In the genomic region with DNA sequence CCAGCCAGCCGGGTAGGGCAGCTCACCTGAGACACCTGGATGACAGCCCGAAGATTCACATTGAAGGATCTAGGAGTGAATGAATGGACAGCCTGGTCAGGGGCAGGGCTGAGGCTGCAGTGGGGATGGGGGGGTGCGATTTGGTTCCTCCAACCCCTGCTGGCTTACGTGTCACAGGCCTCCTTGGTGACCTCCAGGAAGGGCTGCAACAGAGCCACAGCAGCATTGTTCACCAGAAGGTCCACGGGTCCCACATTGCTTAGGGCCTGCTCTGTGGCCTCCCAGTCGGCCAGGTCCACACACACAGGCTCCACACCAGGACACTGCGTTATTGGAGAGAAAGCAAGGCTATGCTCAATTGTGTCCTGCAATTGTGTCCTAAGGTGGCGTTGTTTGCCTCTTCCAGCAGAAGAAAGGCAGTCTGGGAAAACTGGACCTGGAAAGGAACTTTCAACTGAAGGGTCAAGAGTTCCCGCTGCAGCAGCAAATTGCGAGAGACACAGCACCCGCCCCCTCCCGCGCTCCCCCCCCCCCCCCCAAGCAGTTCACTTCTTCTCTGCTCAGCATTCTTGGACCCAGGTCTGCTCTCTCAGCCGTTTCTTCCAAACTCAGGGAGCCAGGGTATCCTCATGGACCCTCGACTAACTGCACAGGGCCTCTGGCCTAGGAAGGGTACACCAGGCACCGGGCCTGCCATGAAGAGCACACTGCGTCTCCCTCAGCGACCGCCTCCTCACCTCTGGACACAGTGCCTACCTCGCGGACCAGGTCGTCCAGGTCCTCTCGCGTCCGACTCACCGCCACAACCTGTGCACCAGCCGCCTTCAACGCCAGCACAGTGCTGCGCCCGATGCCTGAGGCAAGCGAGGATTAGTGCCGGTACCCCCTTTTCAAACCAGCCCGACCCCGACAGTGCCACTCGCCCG, we compare ENCODE assay signal across 8 mouse cellular contexts. TPM values are rescaled to one million over a fixed set of nuclear protein-coding genes. Genes with fewer than 3 reads are reported as not detected.
DNase-seq lines count a peak whose midpoint lies in the region; ATAC-seq and TF ChIP-seq lines count a peak whose summit lies in the region.

No protein-coding gene starts in this region.

- peak overlapping the region; percentile 89 for H3K4me3 ChIP-seq in lung, adult 2 months (replicated peaks; ENCODE audit: extremely low read depth, low read depth, low read length)
- peak overlapping the region; percentile 67 for H3K4me3 ChIP-seq in embryonic facial prominence, embryonic 15.5 days (replicated peaks)
- peak overlapping the region; percentile 57 for H3K4me3 ChIP-seq in kidney, embryonic 14.5 days (ENCODE audit: low read length)
- peak overlapping the region; percentile 47 for H3K4me3 ChIP-seq in midbrain, embryonic 16.5 days (ENCODE audit: low read depth, low read length)

- H3K4me1 ChIP-seq in lung, adult 2 months (ENCODE audit: control insufficient read depth, insufficient read depth, low read length), result peaks cover 9% of the 10 kb centered on the region
- peaks cover 32% of the 10 kb centered on the region for H3K4me1 ChIP-seq in embryonic facial prominence, embryonic 15.5 days
- peaks cover 12% of the 10 kb centered on the region for H3K4me1 ChIP-seq in kidney, embryonic 14.5 days (ENCODE audit: control insufficient read depth, insufficient read depth, low read length)
- H3K4me1 ChIP-seq in midbrain, embryonic 16.5 days (ENCODE audit: control insufficient read depth, insufficient read depth, low read length), result peaks cover 14% of the 10 kb centered on the region

- H3K27me3 ChIP-seq in embryonic facial prominence, embryonic 15.5 days, result no peaks in the 10 kb centered on the region
- no peaks in the 10 kb centered on the region for H3K27me3 ChIP-seq in kidney, embryonic 14.5 days (ENCODE audit: control insufficient read depth, insufficient read depth, low read length)
- no peaks in the 10 kb centered on the region; the same call in 1 of the 2 replicates for H3K27me3 ChIP-seq in midbrain, embryonic 16.5 days (ENCODE audit: control insufficient read depth, insufficient read depth, low read depth, low read length)

- H3K9ac ChIP-seq in embryonic facial prominence, embryonic 15.5 days, result peak overlapping the region; percentile 45
- peak overlapping the region; percentile 47 for H3K9ac ChIP-seq in kidney, embryonic 14.5 days (ENCODE audit: low read depth, low read length)
- H3K9ac ChIP-seq in midbrain, embryonic 16.5 days (ENCODE audit: low read depth, low read length), result peak overlapping the region; percentile 64

- peak; percentile 46 for DNase-seq in lung, adult 2 months
- no peak for DNase-seq in lung, postnatal 4 days
- DNase-seq in layer of hippocampus, postnatal 36 days, result no peak
- no peak for DNase-seq in thymus, postnatal 10 days (ENCODE audit: low spot score in 2 of 2)
- no peak for DNase-seq in left cerebral cortex, postnatal 36 days (ENCODE audit: low spot score in 2 of 2)

- H3K36me3 ChIP-seq in embryonic facial prominence, embryonic 15.5 days, result no peaks in the 10 kb centered on the region
- H3K36me3 ChIP-seq in kidney, embryonic 14.5 days (ENCODE audit: control insufficient read depth, insufficient read depth, low read length), result no peaks in the 10 kb centered on the region
- no peaks in the 10 kb centered on the region for H3K36me3 ChIP-seq in midbrain, embryonic 16.5 days (ENCODE audit: control insufficient read depth, insufficient read depth, low read length)

- no peak for TF ChIP-seq CTCF in lung, adult 2 months (IDR thresholded peaks at IDR 0.05; ENCODE audit: insufficient read depth, low read length)

- no peak overlapping the region for H3K27ac ChIP-seq in embryonic facial prominence, embryonic 15.5 days (replicated peaks)
- H3K27ac ChIP-seq in kidney, embryonic 14.5 days (ENCODE audit: low read depth, low read length), result no peak overlapping the region
- H3K27ac ChIP-seq in midbrain, embryonic 16.5 days (ENCODE audit: low read length), result no peak overlapping the region

- peak overlapping the region; percentile 93 for H3K4me2 ChIP-seq in embryonic facial prominence, embryonic 15.5 days (replicated peaks)
- peak overlapping the region; percentile 79 for H3K4me2 ChIP-seq in kidney, embryonic 14.5 days (replicated peaks; ENCODE audit: low read depth, low read length)
- peak overlapping the region; percentile 83 for H3K4me2 ChIP-seq in midbrain, embryonic 16.5 days (ENCODE audit: low read length)

- ATAC-seq in embryonic facial prominence, embryonic 15.5 days (ENCODE audit: insufficient number of reproducible peaks, low FRiP score, low TSS enrichment, low read depth), result peak; percentile 6; the same call in 1 of the 2 replicates
- ATAC-seq in kidney, embryonic 14.5 days (ENCODE audit: low FRiP score, low TSS enrichment), result peak; percentile 50
- ATAC-seq in midbrain, embryonic 16.5 days, result no peak

- TF ChIP-seq POLR2A in lung, adult 2 months (IDR thresholded peaks at IDR 0.05; ENCODE audit: borderline replicate concordance, extremely low read depth, low read depth, low read length), result peak; percentile 44; the same call in 1 of the 2 replicates

- no peaks in the 10 kb centered on the region for H3K9me3 ChIP-seq in embryonic facial prominence, embryonic 15.5 days (replicated peaks)
- no peaks in the 10 kb centered on the region for H3K9me3 ChIP-seq in kidney, embryonic 14.5 days (ENCODE audit: control insufficient read depth, low read length)
- no peaks in the 10 kb centered on the region for H3K9me3 ChIP-seq in midbrain, embryonic 16.5 days (replicated peaks; ENCODE audit: control insufficient read depth, low read length, poor library complexity, severe bottlenecking)

- 20% methylated on average over 36 of the region's 36 CpGs for WGBS in lung, adult 2 months
- WGBS in embryonic facial prominence, embryonic 15.5 days, result 19% methylated on average over 33 of the region's 36 CpGs
- whole genome bisulfite sequencing in kidney, embryonic 14.5 days, result 19% methylated on average over 34 of the region's 36 CpGs
- WGBS in midbrain, embryonic 16.5 days, result 19% methylated on average over 34 of the region's 36 CpGs

- intact Hi-C loops in left cerebral cortex, postnatal 36 days (cut with DNase I), result no loop called here

RNA-seq across cellular contexts. Expression of gene Dcxr, which starts 0.6 kb away (rescaled TPM):
- polyA plus RNA-seq in lung, adult 2 months (2012; rRNA removed), result 326 and 340 TPM in 2 replicates
- 35.9 and 36.6 TPM in 2 replicates for polyA plus RNA-seq in embryonic facial prominence, embryonic 15.5 days (2015; fragmentation: Nextera tagmentation; extraction: Ambion mirVana)
- 21.1 and 23.2 TPM in 2 replicates for polyA plus RNA-seq in kidney, embryonic 14.5 days (2014; fragmentation: Nextera tagmentation; extraction: Ambion mirVana)
- polyA plus RNA-seq in midbrain, embryonic 16.5 days (2015; fragmentation: Nextera tagmentation; extraction: Ambion mirVana), result 5.8 and 7.0 TPM in 2 replicates
- total RNA-seq in layer of hippocampus, postnatal 36 days (2021), result 10 to 100 TPM in 1 of 2 experiments, 1 to 10 TPM in 1; 8.1 to 10.8 TPM
- total RNA-seq in left cerebral cortex, postnatal 36 days (2021), result 10 to 100 TPM in 1 of 2 experiments, 1 to 10 TPM in 1; 8.7 to 10.3 TPM

RNA-seq across cellular contexts. Expression of gene Rac3, which starts 5.2 kb away (rescaled TPM):
- polyA plus RNA-seq in lung, adult 2 months (2012; rRNA removed), result 62.0 and 76.8 TPM in 2 replicates
- polyA plus RNA-seq in embryonic facial prominence, embryonic 15.5 days (2015; fragmentation: Nextera tagmentation; extraction: Ambion mirVana), result 64.5 and 75.4 TPM in 2 replicates
- polyA plus RNA-seq in kidney, embryonic 14.5 days (2014; fragmentation: Nextera tagmentation; extraction: Ambion mirVana), result 5.0 and 28.7 TPM in 2 replicates
- 624 and 719 TPM in 2 replicates for polyA plus RNA-seq in midbrain, embryonic 16.5 days (2015; fragmentation: Nextera tagmentation; extraction: Ambion mirVana)
- 10 to 100 TPM; 36.5 to 41.0 TPM for total RNA-seq in layer of hippocampus, postnatal 36 days (2021)
- total RNA-seq in left cerebral cortex, postnatal 36 days (2021), result 10 to 100 TPM; 34.7 to 39.9 TPM

RNA-seq across cellular contexts. Expression of gene Cbr2, which starts 5.4 kb away (rescaled TPM):
- 13,780 and 14,250 TPM in 2 replicates for polyA plus RNA-seq in lung, adult 2 months (2012; rRNA removed)
- polyA plus RNA-seq in embryonic facial prominence, embryonic 15.5 days (2015; fragmentation: Nextera tagmentation; extraction: Ambion mirVana), result 193 and 315 TPM in 2 replicates
- polyA plus RNA-seq in kidney, embryonic 14.5 days (2014; fragmentation: Nextera tagmentation; extraction: Ambion mirVana), result 0.47 TPM in 1 of 2 replicates, not detected in the other
- polyA plus RNA-seq in midbrain, embryonic 16.5 days (2015; fragmentation: Nextera tagmentation; extraction: Ambion mirVana), result 0.87 and 1.6 TPM in 2 replicates
- total RNA-seq in layer of hippocampus, postnatal 36 days (2021), result 1 to 10 TPM; 1.7 to 2.3 TPM
- 1 to 10 TPM in 1 of 2 experiments, under 1 TPM in 1; 0.32 to 1.6 TPM for total RNA-seq in left cerebral cortex, postnatal 36 days (2021)

RNA-seq across cellular contexts. Expression of gene Lrrc45, which starts 12.8 kb away (rescaled TPM):
- polyA plus RNA-seq in lung, adult 2 months (2012; rRNA removed), result 35.6 and 40.1 TPM in 2 replicates
- polyA plus RNA-seq in embryonic facial prominence, embryonic 15.5 days (2015; fragmentation: Nextera tagmentation; extraction: Ambion mirVana), result 69.7 and 82.2 TPM in 2 replicates
- polyA plus RNA-seq in kidney, embryonic 14.5 days (2014; fragmentation: Nextera tagmentation; extraction: Ambion mirVana), result 41.9 and 43.1 TPM in 2 replicates
- polyA plus RNA-seq in midbrain, embryonic 16.5 days (2015; fragmentation: Nextera tagmentation; extraction: Ambion mirVana), result 86.6 and 87.9 TPM in 2 replicates
- total RNA-seq in layer of hippocampus, postnatal 36 days (2021), result 10 to 100 TPM; 56.6 to 69.3 TPM
- 10 to 100 TPM; 41.9 to 66.1 TPM for total RNA-seq in left cerebral cortex, postnatal 36 days (2021)

RNA-seq across cellular contexts. Expression of gene Cenpx, which starts 13.0 kb away (rescaled TPM):
- polyA plus RNA-seq in lung, adult 2 months (2012; rRNA removed), result 68.0 and 69.1 TPM in 2 replicates
- polyA plus RNA-seq in embryonic facial prominence, embryonic 15.5 days (2015; fragmentation: Nextera tagmentation; extraction: Ambion mirVana), result 145 and 157 TPM in 2 replicates
- polyA plus RNA-seq in kidney, embryonic 14.5 days (2014; fragmentation: Nextera tagmentation; extraction: Ambion mirVana), result 157 and 195 TPM in 2 replicates
- polyA plus RNA-seq in midbrain, embryonic 16.5 days (2015; fragmentation: Nextera tagmentation; extraction: Ambion mirVana), result 88.8 and 92.2 TPM in 2 replicates
- total RNA-seq in layer of hippocampus, postnatal 36 days (2021), result 10 to 100 TPM; 15.5 to 15.7 TPM
- total RNA-seq in left cerebral cortex, postnatal 36 days (2021), result 10 to 100 TPM; 18.1 to 19.2 TPM

Comparison
In these comparisons a context has a peak if more than half of its experiments do, and no peak if none do; other contexts are left out.
1. RNA of gene Cbr2, which starts 5.4 kb away (polyA plus RNA-seq): 13,780 to 14,250 TPM in lung, adult 2 months and 193 to 315 TPM in embryonic facial prominence, embryonic 15.5 days; 0.87 to 1.6 TPM in midbrain, embryonic 16.5 days and 0.47 TPM in kidney, embryonic 14.5 days; every median in the first group is over 10 times any median in the second.
2. Peak in every context shown above with its lines, with median percentiles within 50 percentile points of each other: H3K4me3 ChIP-seq, H3K4me2 ChIP-seq and H3K9ac ChIP-seq.